Mouse (Mus musculus) heart, embryonic 13.5 days (tissue): ENCODE measurements at regions not wholly inside any gene's neighbourhood (a gene's known extent, or its start where the extent isn't known, plus 50 kb on each side); places are given as distances from the start of the nearest gene placed in this dataset.

ENCODE experiments used
- ATAC-seq: fragments of 200-750 bp; cut with Nextera tagmentation; 2 replicates; pipeline ENCODE4 v1.8.0; 2017; ENCODE audit warnings: moderate TSS enrichment; ENCODE audit not compliant: insufficient number of reproducible peaks, low FRiP score, low TSS enrichment; ENCODE audit errors: extremely low read depth
- H3K27ac ChIP-seq: fragments of 300-500 bp; sonication (generic); replicated peaks from 2 replicates; pipeline ENCODE4 v1.5.1; 2015; ENCODE audit warnings: moderate library complexity, mild to moderate bottlenecking, inconsistent platforms
- H3K27me3 ChIP-seq: fragments of 300-500 bp; sonication (generic); replicated peaks from 2 replicates; pipeline ENCODE4 v1.6.1; 2015; ENCODE audit warnings: mild to moderate bottlenecking, inconsistent platforms
- H3K36me3 ChIP-seq: fragments of 300-500 bp; sonication (generic); 2 replicates; pipeline ENCODE4 v1.6.1; 2015; ENCODE audit warnings: mild to moderate bottlenecking, inconsistent platforms
- H3K4me1 ChIP-seq: fragments of 300-500 bp; sonication (generic); 2 replicates; pipeline ENCODE4 v1.6.1; 2015; ENCODE audit warnings: inconsistent platforms
- H3K4me2 ChIP-seq: fragments of 300-500 bp; sonication (generic); 2 replicates; pipeline ENCODE4 v1.6.1; 2015; ENCODE audit warnings: inconsistent platforms, mild to moderate bottlenecking, moderate library complexity
- H3K4me3 ChIP-seq: fragments of 300-500 bp; sonication (generic); 2 replicates; pipeline ENCODE4 v1.5.1; 2015; ENCODE audit warnings: moderate library complexity, mild to moderate bottlenecking, inconsistent platforms
- H3K9ac ChIP-seq: fragments of 300-500 bp; sonication (generic); 2 replicates; pipeline ENCODE4 v1.6.1; 2015; ENCODE audit warnings: inconsistent platforms, mild to moderate bottlenecking, moderate library complexity
- H3K9me3 ChIP-seq: fragments of 300-500 bp; sonication (generic); 2 replicates; pipeline ENCODE4 v1.6.1; 2016; ENCODE audit warnings: inconsistent platforms
- WGBS: fragments of 180-500 bp; shearing (Covaris S2); methylation state at CpG from one replicate; pipeline ENCODE4 v1.1.7; 2015; ENCODE audit warnings: mixed read lengths; 5-methylcytosine and 5-hydroxymethylcytosine counted together

GRCm38 (mm10) chr14:89061319-89061718 is 590.1 kb upstream of the Pcdh20 start:
- no peaks in the 10 kb centered on the region for H3K36me3 ChIP-seq
- no peaks in the 10 kb centered on the region for H3K27me3 ChIP-seq
- H3K4me3 ChIP-seq = no peak overlapping the region
- no peaks in the 10 kb centered on the region for H3K9me3 ChIP-seq
- H3K4me2 ChIP-seq = no peak overlapping the region
- H3K9ac ChIP-seq = no peak overlapping the region
- H3K27ac ChIP-seq = no peak overlapping the region
- ATAC-seq = no peak
- no peaks in the 10 kb centered on the region for H3K4me1 ChIP-seq
- WGBS = 40% methylated on average over 1 of the region's 1 CpGs

- peaks cover 9% of the 10 kb centered on the region for H3K9me3 ChIP-seq
- no peaks in the 10 kb centered on the region for H3K27me3 ChIP-seq
- H3K4me2 ChIP-seq = no peak overlapping the region
- H3K9ac ChIP-seq = no peak overlapping the region
- no peak for ATAC-seq
- no peak overlapping the region for H3K4me3 ChIP-seq
- no peaks in the 10 kb centered on the region for H3K36me3 ChIP-seq
- H3K27ac ChIP-seq = no peak overlapping the region
- no peaks in the 10 kb centered on the region for H3K4me1 ChIP-seq
Observed at GRCm38 (mm10) chr14:89034390-89034789, 563.2 kb upstream of the Pcdh20 start.

DNA sequence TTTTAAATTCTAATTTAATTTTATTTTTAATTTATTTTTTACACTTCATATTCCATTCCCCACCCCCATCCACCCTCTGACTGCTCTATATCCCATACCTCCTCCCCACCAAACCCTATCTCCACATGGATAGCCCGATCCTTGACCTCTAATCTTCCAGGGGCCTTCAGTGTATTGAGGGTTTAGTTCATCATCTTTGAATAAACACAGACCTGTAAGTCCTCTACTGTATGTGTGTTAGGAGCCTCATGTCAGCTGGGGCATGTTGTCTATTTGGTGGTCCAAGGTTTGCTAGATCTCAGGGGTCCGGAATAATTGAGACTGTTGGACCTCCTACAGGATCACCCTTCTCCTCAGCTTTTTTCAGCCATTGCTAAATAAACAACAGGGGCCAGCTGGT is 540.2 kb upstream of the Pcdh20 start:
- 78% methylated on average over 2 of the region's 2 CpGs for WGBS
- H3K36me3 ChIP-seq = no peaks in the 10 kb centered on the region
- no peaks in the 10 kb centered on the region for H3K27me3 ChIP-seq
- no peak overlapping the region for H3K4me3 ChIP-seq
- H3K4me1 ChIP-seq = no peaks in the 10 kb centered on the region
- no peak for ATAC-seq
- H3K27ac ChIP-seq = no peak overlapping the region
- no peak overlapping the region for H3K9ac ChIP-seq
- H3K4me2 ChIP-seq = no peak overlapping the region
- H3K9me3 ChIP-seq = no peaks in the 10 kb centered on the region

DNA sequence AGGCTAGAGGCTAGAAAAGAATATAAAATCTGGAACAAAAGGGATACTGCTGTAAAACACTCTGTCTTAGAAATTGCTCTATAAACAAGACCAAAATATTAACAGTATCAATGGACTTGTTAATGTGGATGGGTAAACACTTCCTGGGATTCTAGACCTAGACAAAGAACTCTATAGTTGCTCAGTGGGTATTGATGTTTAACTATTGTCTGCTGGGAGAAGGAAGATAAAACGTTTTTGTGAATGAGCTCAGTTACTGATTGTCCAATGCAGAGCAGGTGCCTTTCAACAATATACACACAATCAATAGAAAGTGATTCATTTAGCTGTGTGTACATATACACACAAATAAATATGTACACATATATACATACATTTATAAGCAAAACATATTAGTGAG is 538.5 kb upstream of the Pcdh20 start:
- WGBS = 39% methylated on average over 1 of the region's 1 CpGs
- Histone ChIP-seq H3K27me3 (no peaks in the 10 kb centered on the region), H3K36me3 (no peaks in the 10 kb centered on the region), H3K4me3 (no peak overlapping the region), H3K4me1 (no peaks in the 10 kb centered on the region), H3K4me2 (no peak overlapping the region), H3K9me3 (no peaks in the 10 kb centered on the region), H3K27ac (no peak overlapping the region), H3K9ac (no peak overlapping the region)
- no peak for ATAC-seq

GRCm38 (mm10) chr14:88981895-88982294 is 510.7 kb upstream of the Pcdh20 start:
- no peak overlapping the region for H3K4me3 ChIP-seq
- no peak for ATAC-seq
- H3K27ac ChIP-seq = no peak overlapping the region
- H3K27me3 ChIP-seq = no peaks in the 10 kb centered on the region
- no peaks in the 10 kb centered on the region for H3K36me3 ChIP-seq
- H3K9me3 ChIP-seq = no peaks in the 10 kb centered on the region
- no peak overlapping the region for H3K4me2 ChIP-seq
- WGBS = 16% methylated on average over 6 of the region's 6 CpGs
- H3K4me1 ChIP-seq = no peaks in the 10 kb centered on the region
- H3K9ac ChIP-seq = no peak overlapping the region

DNA sequence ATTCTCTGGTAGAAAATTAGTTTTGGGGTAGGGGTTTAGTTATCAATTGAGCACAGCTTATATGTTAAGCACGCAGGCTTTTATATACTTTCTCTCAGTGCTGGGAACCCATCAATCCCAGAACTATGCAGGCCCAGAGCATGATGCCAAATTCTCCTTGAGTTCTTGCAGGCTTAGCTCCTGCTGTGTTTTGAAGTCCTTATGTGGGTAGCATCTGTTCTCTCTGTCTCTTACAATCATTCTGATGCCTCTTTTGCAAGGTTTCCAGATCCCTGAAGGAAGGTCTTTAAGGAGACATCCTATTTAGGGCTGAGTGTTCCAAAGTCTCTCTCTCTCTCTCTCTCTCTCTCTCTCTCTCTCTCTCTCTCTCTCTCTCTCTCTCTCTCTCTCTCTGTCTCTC is 504.8 kb upstream of the Pcdh20 start:
- WGBS = 82% methylated on average over 1 of the region's 1 CpGs

GRCm38 (mm10) chr14:88934569-88934968 is 463.4 kb upstream of the Pcdh20 start:
- 62% methylated on average over 1 of the region's 1 CpGs for WGBS
- no peaks in the 10 kb centered on the region for H3K4me1 ChIP-seq
- H3K9ac ChIP-seq = no peak overlapping the region

More for the DNA sequence above, 504.8 kb upstream of the Pcdh20 start:
- H3K27ac ChIP-seq = no peak overlapping the region
- no peak overlapping the region for H3K9ac ChIP-seq
- no peak for ATAC-seq
- no peak overlapping the region for H3K4me3 ChIP-seq
- H3K4me2 ChIP-seq = no peak overlapping the region
- no peaks in the 10 kb centered on the region for H3K27me3 ChIP-seq
- no peaks in the 10 kb centered on the region for H3K4me1 ChIP-seq
- H3K9me3 ChIP-seq = no peaks in the 10 kb centered on the region
- no peaks in the 10 kb centered on the region for H3K36me3 ChIP-seq

More at GRCm38 (mm10) chr14:88934569-88934968, 463.4 kb upstream of the Pcdh20 start:
- Histone ChIP-seq H3K4me3 (no peak overlapping the region), H3K27ac (no peak overlapping the region), H3K36me3 (no peaks in the 10 kb centered on the region), H3K9me3 (no peaks in the 10 kb centered on the region), H3K27me3 (no peaks in the 10 kb centered on the region), H3K4me2 (no peak overlapping the region)
- ATAC-seq = no peak
